Comparison of ENCODE assay signal across 20 mouse cellular contexts in the genomic region with DNA sequence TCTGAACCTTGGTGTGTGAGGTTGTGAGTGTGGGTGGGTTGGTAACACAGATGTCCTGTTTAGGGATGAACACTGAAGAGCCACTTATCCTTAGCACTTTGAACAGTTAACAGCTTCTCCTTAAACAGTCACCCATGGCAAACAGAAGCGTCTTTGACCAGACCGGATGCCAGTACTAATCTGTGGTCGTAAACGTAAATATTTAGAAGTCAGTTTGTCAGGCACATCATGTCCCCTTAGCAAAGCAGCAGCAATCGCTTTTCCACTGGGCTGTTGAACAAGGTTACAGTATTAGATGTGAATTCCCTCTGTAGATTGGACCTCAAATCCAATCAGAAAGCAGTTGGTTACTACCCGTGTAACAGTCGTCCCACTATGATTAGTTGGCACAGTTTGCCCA. TPM values are rescaled to one million over a fixed set of nuclear protein-coding genes. Genes with fewer than 3 reads are reported as not detected.
DNase-seq lines count a peak whose midpoint lies in the region; ATAC-seq and TF ChIP-seq lines count a peak whose summit lies in the region.
"Had no signal": no experiment of that assay in that cellular context is flagged by ENCODE, and none has a peak within 500 bp of the region (broad histone marks: within the 10 kb centered on the region; RNA-seq: fewer than 3 reads in every experiment).

No protein-coding gene starts in this region.

- ATAC-seq in lung, postnatal 0 days, result peak; percentile 46
- ATAC-seq: activated CD4-positive, CD25-positive, alpha-beta regulatory T cell, adult 4 months had no signal

- H3K4me2 ChIP-seq in lung, postnatal 0 days (replicated peaks; ENCODE audit: low read depth, low read length), result no peak overlapping the region
- H3K4me2 ChIP-seq: embryonic facial prominence, embryonic 12.5 days; embryonic facial prominence, embryonic 15.5 days; heart, embryonic 11.5 days; hindbrain, embryonic 12.5 days; hindbrain, embryonic 15.5 days had no signal

- intact Hi-C loops in left cerebral cortex, adult 2 months (cut with DNase I), result no loop called here
- intact Hi-C loops in left cerebral cortex, postnatal 36 days (cut with DNase I), result no loop called here

- TF ChIP-seq POLR2A in cerebellum, adult 2 months (IDR thresholded peaks at IDR 0.05; ENCODE audit: borderline replicate concordance, insufficient read depth, low read length), result no peak

- no peak overlapping the region for H3K9ac ChIP-seq in lung, postnatal 0 days (replicated peaks; ENCODE audit: low read depth)
- H3K9ac ChIP-seq: embryonic facial prominence, embryonic 12.5 days; embryonic facial prominence, embryonic 15.5 days; forebrain, postnatal 0 days; hindbrain, embryonic 12.5 days; hindbrain, embryonic 15.5 days had no signal

- WGBS in cerebellum, adult 2 months, result 46% methylated on average over 7 of the region's 7 CpGs
- 43% methylated on average over 7 of the region's 7 CpGs for WGBS in lung, postnatal 0 days

- H3K4me3 ChIP-seq in cerebellum, adult 2 months (replicated peaks; ENCODE audit: insufficient read depth, low read depth, low read length), result no peak overlapping the region
- H3K4me3 ChIP-seq in left cerebral cortex, adult 2 months, result no peak overlapping the region
- H3K4me3 ChIP-seq in lung, postnatal 0 days (ENCODE audit: low read depth, low read length), result no peak overlapping the region
- H3K4me3 ChIP-seq: embryonic facial prominence, embryonic 12.5 days; embryonic facial prominence, embryonic 15.5 days; gastrocnemius, adult 2 months; hindbrain, embryonic 12.5 days; hindbrain, embryonic 15.5 days had no signal

- no peak for DNase-seq in cerebellum, adult 2 months
- DNase-seq in cerebellum, postnatal 10 days, result no peak
- no peak for DNase-seq in left cerebral cortex, adult 2 months (ENCODE audit: extremely low spot score in 1 of 2, low spot score in 2 of 2)
- DNase-seq in left cerebral cortex, postnatal 36 days (ENCODE audit: low spot score in 2 of 2), result no peak
- peak; percentile 58 for DNase-seq in lung, postnatal 0 days (ENCODE audit: low spot score)
- DNase-seq in lung, postnatal 4 days, result no peak
- DNase-seq in kidney, adult 11 months, result no peak
- DNase-seq: adrenal gland, adult 8-10 months; adrenal gland, postnatal 25 days; cerebellum, adult 18-20 months; forebrain, postnatal 0 days; gastrocnemius, adult 2 months; gastrocnemius, postnatal 14 days; heart, adult 11 months had no signal

- H3K27me3 ChIP-seq in cerebellum, adult 2 months (ENCODE audit: control insufficient read depth, insufficient read depth, low read length), result no peaks in the 10 kb centered on the region
- H3K27me3 ChIP-seq in lung, postnatal 0 days (replicated peaks; ENCODE audit: insufficient read depth, low read length), result no peaks in the 10 kb centered on the region
- H3K27me3 ChIP-seq: embryonic facial prominence, embryonic 12.5 days; embryonic facial prominence, embryonic 15.5 days; hindbrain, embryonic 12.5 days; hindbrain, embryonic 15.5 days had no signal

- TF ChIP-seq CTCF in cerebellum, adult 2 months (IDR thresholded peaks at IDR 0.05; ENCODE audit: borderline replicate concordance, insufficient read depth, low read depth, low read length), result no peak
- no peak for TF ChIP-seq CTCF in left cerebral cortex, adult 2 months (IDR thresholded peaks at IDR 0.05)
- TF ChIP-seq CTCF in lung, postnatal 0 days (IDR thresholded peaks at IDR 0.05), result no peak

- no peaks in the 10 kb centered on the region for H3K36me3 ChIP-seq in lung, postnatal 0 days (ENCODE audit: insufficient read depth, low read length)
- H3K36me3 ChIP-seq: embryonic facial prominence, embryonic 12.5 days; embryonic facial prominence, embryonic 15.5 days; hindbrain, embryonic 12.5 days; hindbrain, embryonic 15.5 days had no signal

- H3K4me1 ChIP-seq in cerebellum, adult 2 months (ENCODE audit: control insufficient read depth, insufficient read depth, low read length), result peaks cover 50% of the 10 kb centered on the region
- no peaks in the 10 kb centered on the region for H3K4me1 ChIP-seq in lung, postnatal 0 days (ENCODE audit: insufficient read depth, low read depth, low read length)
- H3K4me1 ChIP-seq: embryonic facial prominence, embryonic 12.5 days; embryonic facial prominence, embryonic 15.5 days; hindbrain, embryonic 12.5 days; hindbrain, embryonic 15.5 days had no signal

- no peaks in the 10 kb centered on the region for H3K9me3 ChIP-seq in lung, postnatal 0 days (ENCODE audit: low read length)
- H3K9me3 ChIP-seq: embryonic facial prominence, embryonic 12.5 days; embryonic facial prominence, embryonic 15.5 days; hindbrain, embryonic 12.5 days; hindbrain, embryonic 15.5 days had no signal

- peak overlapping the region; percentile 98 for H3K27ac ChIP-seq in cerebellum, adult 2 months (ENCODE audit: insufficient read depth, low read length)
- H3K27ac ChIP-seq in left cerebral cortex, adult 2 months, result peak overlapping the region; percentile 72
- H3K27ac ChIP-seq in lung, postnatal 0 days (ENCODE audit: low read length), result peak overlapping the region; percentile 55; the same call in 1 of the 2 replicates
- H3K27ac ChIP-seq: embryonic facial prominence, embryonic 12.5 days; embryonic facial prominence, embryonic 15.5 days; gastrocnemius, adult 2 months; hindbrain, embryonic 12.5 days; hindbrain, embryonic 15.5 days had no signal

- TF ChIP-seq EP300 in lung, postnatal 0 days (IDR thresholded peaks at IDR 0.05), result peak; percentile 86

RNA-seq across cellular contexts. Expression of gene Ak4, which starts 30.3 kb away (rescaled TPM):
- polyA plus RNA-seq in cerebellum, adult 2 months (2012; rRNA removed), result 56.6 and 76.5 TPM in 2 replicates
- 10 to 100 TPM; 30.0 to 46.1 TPM for total RNA-seq in left cerebral cortex, adult 2 months (2021)
- 10 to 100 TPM; 34.2 to 40.7 TPM for total RNA-seq in left cerebral cortex, postnatal 36 days (2021)
- polyA plus RNA-seq in lung, postnatal 0 days (2015; fragmentation: Nextera tagmentation; extraction: Ambion mirVana), result 4.8 and 5.3 TPM in 2 replicates

RNA-seq across cellular contexts. Expression of gene Dnajc6, which starts 47.1 kb away (rescaled TPM):
- 109 and 126 TPM in 2 replicates for polyA plus RNA-seq in cerebellum, adult 2 months (2012; rRNA removed)
- total RNA-seq in left cerebral cortex, adult 2 months (2021), result 100 to 1,000 TPM; 291 to 320 TPM
- total RNA-seq in left cerebral cortex, postnatal 36 days (2021), result 100 to 1,000 TPM; 304 to 330 TPM
- 0.14 and 0.26 TPM in 2 replicates for polyA plus RNA-seq in lung, postnatal 0 days (2015; fragmentation: Nextera tagmentation; extraction: Ambion mirVana)
